Mouse (Mus musculus): ENCODE data around the gene Orc4. TPM values are rescaled to one million over a fixed set of nuclear protein-coding genes. Genes with fewer than 3 reads are reported as not detected.
A peak's percentile ranks its signal among the peaks of the same experiment; 100 is the strongest.
"Not testable (repeated sequence)": the region's sequence is repeated elsewhere in the genome, so short reads cannot be mapped to it uniquely, and the experiment has no call there.

The Orc4 gene
- polyA plus RNA-seq, 1 experiment from 2014 or later, result 118 TPM

DNA sequence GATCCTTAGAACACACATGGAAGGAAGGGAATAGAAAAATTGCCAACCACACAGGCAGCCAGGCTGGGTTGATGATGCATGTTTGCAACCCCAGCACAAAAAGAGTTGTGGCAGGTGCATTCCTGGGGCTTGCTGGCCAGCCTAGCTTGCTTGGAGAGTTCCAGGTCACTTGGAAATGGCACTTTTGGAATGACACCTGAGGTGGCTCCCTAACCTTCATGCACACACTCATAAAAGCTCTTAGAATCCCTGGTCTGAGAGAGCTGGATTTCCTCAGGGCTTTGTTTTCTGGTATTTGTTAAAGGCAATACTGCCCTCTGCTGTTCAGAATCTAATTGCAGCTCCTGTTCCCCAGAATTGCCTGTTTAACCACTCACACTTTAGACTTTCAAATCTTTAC lies 64.1 kb downstream of the Orc4 start:
- H3K36me3 ChIP-seq, result 0 out of 2 replicates have a peak, but pooled peaks cover 3% of the 10 kb centered on the region
- no peak overlapping the region for H3K4me3 ChIP-seq
- no peaks in the 10 kb centered on the region for H3K27me3 ChIP-seq (ENCODE audit: low read depth, poor library complexity, severe bottlenecking)
- H3K9me3 ChIP-seq (replicated peaks), result no peaks in the 10 kb centered on the region
- H3K4me1 ChIP-seq, result no peaks in the 10 kb centered on the region
- peak; percentile 36 for DNase-seq (ENCODE audit: low spot score)
- peak overlapping the region; percentile 49 for H3K27ac ChIP-seq (replicated peaks)

DNA sequence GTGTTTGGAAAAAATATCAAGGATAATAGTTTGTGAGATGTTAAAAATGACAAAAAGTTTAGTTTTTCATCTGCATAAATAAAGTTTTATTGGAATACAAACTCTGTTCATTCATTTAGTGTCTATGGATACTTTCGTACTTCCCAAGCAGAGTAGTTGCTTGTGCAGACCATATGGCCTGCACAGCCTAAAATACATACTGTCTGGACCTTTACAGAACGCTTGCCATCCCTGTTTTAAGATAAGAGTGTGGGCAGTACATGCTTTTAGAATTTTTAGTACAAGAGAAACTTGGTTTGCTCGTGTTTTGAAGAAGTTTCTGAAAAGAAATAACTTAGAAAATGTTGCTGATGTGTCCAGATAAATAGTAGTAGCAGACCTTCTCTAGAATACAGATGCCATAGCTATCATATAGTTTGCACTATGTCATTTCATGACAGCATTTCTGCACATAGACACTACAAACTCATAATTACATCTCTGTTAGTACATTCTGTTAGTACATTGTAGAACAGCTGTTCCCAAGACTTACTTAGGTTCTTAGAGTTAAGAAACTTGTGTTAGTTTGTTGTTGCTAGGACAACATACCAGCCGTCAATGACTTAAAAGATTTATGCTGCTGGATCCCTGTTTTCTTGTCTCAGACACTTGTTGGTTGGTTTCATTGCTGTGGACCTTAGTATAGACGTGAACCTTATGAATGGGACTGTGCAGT lies 81.7 kb downstream of the Orc4 start:
- Histone ChIP-seq H3K27ac (replicated peaks) (no peak overlapping the region), H3K36me3 (peaks cover 4% of the 10 kb centered on the region; the same call in 1 of the 2 replicates), H3K9me3 (replicated peaks) (no peaks in the 10 kb centered on the region), H3K27me3 (ENCODE audit: low read depth, poor library complexity, severe bottlenecking) (no peaks in the 10 kb centered on the region), H3K4me1 (0 out of 2 replicates have a peak, but pooled peaks cover 4% of the 10 kb centered on the region), H3K4me3 (no peak overlapping the region)
- 89% methylated on average over 5 of the region's 5 CpGs for WGBS
- DNase-seq (ENCODE audit: low spot score), result no peak

DNA sequence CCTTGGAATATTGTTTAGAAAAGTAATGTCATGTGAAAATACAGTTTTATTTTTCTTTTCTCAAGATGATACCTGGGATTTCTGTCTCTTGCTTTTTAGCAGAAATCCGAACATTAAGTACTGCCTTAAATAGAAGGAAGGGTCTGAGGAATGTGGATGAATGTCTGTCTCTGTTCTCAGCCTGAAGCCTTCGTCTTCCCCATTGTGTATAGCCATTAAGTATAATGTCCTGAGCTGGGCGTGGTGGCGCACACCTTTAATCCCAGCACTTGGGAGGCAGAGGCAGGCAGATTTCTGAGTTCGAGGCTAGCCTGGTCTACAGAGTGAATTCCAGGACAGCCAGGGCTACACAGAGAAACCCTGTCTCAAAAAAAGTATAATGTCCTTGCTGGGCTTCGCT lies 84.5 kb downstream of the Orc4 start:
- not testable (repeated sequence) for DNase-seq (ENCODE audit: low spot score); H3K27me3 ChIP-seq (ENCODE audit: low read depth, poor library complexity, severe bottlenecking); H3K4me3 ChIP-seq; H3K27ac ChIP-seq (replicated peaks); H3K9me3 ChIP-seq (replicated peaks); H3K36me3 ChIP-seq; H3K4me1 ChIP-seq
- 94% methylated on average over 6 of the region's 6 CpGs for WGBS

Other genes starting within 250 kb of the Orc4 start
- gene Acvr2a, start 136.2 kb downstream of the Orc4 start, polyA plus RNA-seq (2016; fragmentation: Nextera tagmentation; extraction: Ambion mirVana), result 18.5 and 24.8 TPM in 2 replicates
- gene Mbd5, start 769 bp downstream of the Orc4 start, polyA plus RNA-seq (2016; fragmentation: Nextera tagmentation; extraction: Ambion mirVana), result 21.9 and 27.8 TPM in 2 replicates

All from midbrain, embryonic 10.5 days (tissue).